Mouse (Mus musculus): ENCODE data around the gene Mcm6. TPM values are rescaled to one million over a fixed set of nuclear protein-coding genes. Genes with fewer than 3 reads are reported as not detected.

The Mcm6 gene
- polyA plus RNA-seq (2012; rRNA removed), result 76.2 and 96.6 TPM in 2 replicates

DNA sequence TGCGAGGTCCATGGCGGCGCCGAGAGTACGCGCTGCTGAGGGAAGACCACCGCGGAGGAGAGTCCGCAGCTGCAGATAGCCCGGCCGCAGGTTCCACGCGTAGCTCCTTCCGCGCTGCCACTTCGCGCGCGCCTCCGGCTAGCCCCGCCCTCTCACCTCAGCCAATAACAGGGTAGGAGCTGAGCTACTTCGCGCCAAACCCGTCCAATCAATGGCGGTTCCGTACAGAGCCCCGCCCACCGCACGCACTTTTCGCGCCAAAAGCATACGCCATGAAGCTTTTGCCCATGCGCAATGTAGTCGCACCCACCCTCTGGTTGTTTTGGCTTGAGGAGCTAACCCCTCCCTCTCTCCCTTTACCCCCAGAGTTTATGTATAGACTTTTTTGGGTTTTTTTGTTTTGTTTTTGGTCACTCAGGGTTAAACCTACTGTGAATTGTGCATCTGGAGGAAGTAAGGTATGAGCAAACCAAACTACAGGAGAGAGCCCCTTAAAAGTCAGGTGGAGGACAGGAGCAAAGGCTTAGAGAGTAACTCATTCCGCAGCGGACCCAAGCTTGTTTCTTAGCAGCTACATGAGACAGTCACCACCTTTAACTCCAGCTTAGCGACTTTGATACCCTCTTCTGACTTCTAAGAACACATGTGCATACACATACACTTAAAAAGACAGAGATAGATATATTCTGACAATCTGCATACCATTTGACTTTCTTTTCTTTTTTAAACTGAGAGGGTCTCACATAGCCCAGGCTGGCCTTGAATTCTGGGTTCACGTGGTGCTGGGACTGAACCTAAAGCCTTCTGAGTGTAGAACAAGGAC is at the start of gene Mcm6:
Gene Mcm6 (minus strand): TSS at position 111 of the 823 bp plus-strand sequence.
- 2% methylated on average over 38 of the region's 38 CpGs for WGBS
- Histone ChIP-seq H3K27ac (ENCODE audit: control insufficient read depth, insufficient read depth, low read length) (peak within 1 kb of the TSS; percentile 62), H3K36me3 (ENCODE audit: control insufficient read depth, insufficient read depth, low read length) (peaks cover 19% of the 10 kb centered on the region)

DNA sequence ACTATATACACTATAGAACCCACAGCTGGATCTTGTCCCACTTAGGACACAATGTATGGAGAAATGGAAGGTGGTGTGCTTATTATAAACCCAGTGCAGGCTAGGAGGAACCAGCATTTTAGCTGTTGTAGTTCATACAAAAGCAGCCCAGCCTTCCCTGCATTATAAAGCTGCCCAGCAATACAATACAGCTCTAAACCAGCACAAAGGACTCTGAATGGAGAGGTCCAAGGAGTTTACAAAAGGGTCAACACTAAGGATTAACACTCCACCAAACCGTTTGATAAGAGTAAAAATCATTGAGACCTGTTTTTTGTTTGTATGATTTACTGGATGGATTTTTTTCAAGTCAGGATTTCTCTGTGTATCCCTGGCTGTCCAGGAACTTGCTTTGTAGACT is 47.4 kb upstream of the Mcm6 start:
- 92% methylated on average over 1 of the region's 1 CpGs for WGBS
- no peak for TF ChIP-seq POLR2A (IDR thresholded peaks at IDR 0.05; ENCODE audit: control insufficient read depth, extremely low read depth, insufficient read depth, low read length, poor library complexity)
- TF ChIP-seq CTCF (IDR thresholded peaks at IDR 0.05; ENCODE audit: borderline replicate concordance, control insufficient read depth, extremely low read depth, insufficient read depth, low read length, poor library complexity), result no peak
- no peak for DNase-seq

More for the DNA sequence above, at the start of gene Mcm6:
- H3K4me3 ChIP-seq (ENCODE audit: control insufficient read depth, insufficient read depth, low read length), result peak within 1 kb of the TSS; percentile 79
- DNase-seq, result peak; percentile 97
- peaks cover 6% of the 10 kb centered on the region for H3K4me1 ChIP-seq (replicated peaks; ENCODE audit: control insufficient read depth, insufficient read depth, low read length)
- TF ChIP-seq POLR2A (IDR thresholded peaks at IDR 0.05; ENCODE audit: control insufficient read depth, extremely low read depth, insufficient read depth, low read length, poor library complexity), result 0 out of 2 replicates have a peak, but pooled peaks have one; percentile 45
- TF ChIP-seq CTCF (IDR thresholded peaks at IDR 0.05; ENCODE audit: borderline replicate concordance, control insufficient read depth, extremely low read depth, insufficient read depth, low read length, poor library complexity), result 0 out of 2 replicates have a peak, but pooled peaks have one; percentile 40
- no peaks in the 10 kb centered on the region for H3K27me3 ChIP-seq (ENCODE audit: control insufficient read depth, insufficient read depth, low read length)

GRCm38 (mm10) chr1:128405675-128406074 is 46.2 kb upstream of the Mcm6 start:
- H3K27ac ChIP-seq (ENCODE audit: control insufficient read depth, insufficient read depth, low read length), result no peak overlapping the region
- peaks cover 39% of the 10 kb centered on the region for H3K36me3 ChIP-seq (ENCODE audit: control insufficient read depth, insufficient read depth, low read length)
- TF ChIP-seq POLR2A (IDR thresholded peaks at IDR 0.05; ENCODE audit: control insufficient read depth, extremely low read depth, insufficient read depth, low read length, poor library complexity) (no peak), CTCF (IDR thresholded peaks at IDR 0.05; ENCODE audit: borderline replicate concordance, control insufficient read depth, extremely low read depth, insufficient read depth, low read length, poor library complexity) (no peak)
- 86% methylated on average over 1 of the region's 1 CpGs for WGBS
- H3K4me1 ChIP-seq (replicated peaks; ENCODE audit: control insufficient read depth, insufficient read depth, low read length), result no peaks in the 10 kb centered on the region
- no peak overlapping the region for H3K4me3 ChIP-seq (ENCODE audit: control insufficient read depth, insufficient read depth, low read length)
- H3K27me3 ChIP-seq (ENCODE audit: control insufficient read depth, insufficient read depth, low read length), result no peaks in the 10 kb centered on the region
- no peak for DNase-seq

More for the DNA sequence above, 47.4 kb upstream of the Mcm6 start:
- Histone ChIP-seq H3K27ac (ENCODE audit: control insufficient read depth, insufficient read depth, low read length) (no peak overlapping the region), H3K27me3 (ENCODE audit: control insufficient read depth, insufficient read depth, low read length) (no peaks in the 10 kb centered on the region), H3K4me3 (ENCODE audit: control insufficient read depth, insufficient read depth, low read length) (no peak overlapping the region), H3K36me3 (ENCODE audit: control insufficient read depth, insufficient read depth, low read length) (peaks cover 30% of the 10 kb centered on the region), H3K4me1 (replicated peaks; ENCODE audit: control insufficient read depth, insufficient read depth, low read length) (no peaks in the 10 kb centered on the region)

- DNase-seq, result no peak
- peaks cover 41% of the 10 kb centered on the region for H3K36me3 ChIP-seq (ENCODE audit: control insufficient read depth, insufficient read depth, low read length)
- TF ChIP-seq CTCF (IDR thresholded peaks at IDR 0.05; ENCODE audit: borderline replicate concordance, control insufficient read depth, extremely low read depth, insufficient read depth, low read length, poor library complexity), result no peak
- TF ChIP-seq POLR2A (IDR thresholded peaks at IDR 0.05; ENCODE audit: control insufficient read depth, extremely low read depth, insufficient read depth, low read length, poor library complexity), result no peak
- H3K27me3 ChIP-seq (ENCODE audit: control insufficient read depth, insufficient read depth, low read length), result no peaks in the 10 kb centered on the region
- no peak overlapping the region for H3K27ac ChIP-seq (ENCODE audit: control insufficient read depth, insufficient read depth, low read length)
- H3K4me3 ChIP-seq (ENCODE audit: control insufficient read depth, insufficient read depth, low read length), result no peak overlapping the region
- no peaks in the 10 kb centered on the region for H3K4me1 ChIP-seq (replicated peaks; ENCODE audit: control insufficient read depth, insufficient read depth, low read length)
- WGBS, result 90% methylated on average over 2 of the region's 2 CpGs
These were observed 45.6 kb upstream of the Mcm6 start for GRCm38 (mm10) chr1:128405041-128405481.

DNA sequence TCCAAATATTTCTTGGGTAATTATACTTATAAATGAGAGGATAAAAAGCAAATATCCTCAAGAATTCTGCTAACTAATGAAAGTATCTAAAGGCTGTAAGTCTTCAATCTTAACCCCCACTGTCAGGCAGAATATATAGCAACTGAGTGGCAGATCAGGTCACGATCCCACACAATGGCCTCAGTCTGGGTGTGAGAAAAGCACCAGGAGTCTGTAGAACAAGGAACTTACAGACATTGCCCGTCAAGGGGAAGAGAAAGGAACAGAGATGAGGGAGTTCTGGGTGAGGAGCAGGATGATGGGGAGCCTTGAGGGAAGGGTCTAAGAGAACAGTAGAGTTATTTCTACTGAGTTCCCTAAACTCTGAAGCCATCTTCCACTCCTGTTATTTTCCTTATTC is 41.5 kb upstream of the Mcm6 start:
- Histone ChIP-seq H3K27me3 (ENCODE audit: control insufficient read depth, insufficient read depth, low read length) (no peaks in the 10 kb centered on the region), H3K4me3 (ENCODE audit: control insufficient read depth, insufficient read depth, low read length) (no peak overlapping the region), H3K36me3 (ENCODE audit: control insufficient read depth, insufficient read depth, low read length) (peaks cover 55% of the 10 kb centered on the region), H3K4me1 (replicated peaks; ENCODE audit: control insufficient read depth, insufficient read depth, low read length) (no peaks in the 10 kb centered on the region), H3K27ac (ENCODE audit: control insufficient read depth, insufficient read depth, low read length) (no peak overlapping the region)
- 93% methylated on average over 2 of the region's 2 CpGs for WGBS
- DNase-seq, result no peak
- no peak for TF ChIP-seq POLR2A (IDR thresholded peaks at IDR 0.05; ENCODE audit: control insufficient read depth, extremely low read depth, insufficient read depth, low read length, poor library complexity)
- no peak for TF ChIP-seq CTCF (IDR thresholded peaks at IDR 0.05; ENCODE audit: borderline replicate concordance, control insufficient read depth, extremely low read depth, insufficient read depth, low read length, poor library complexity)

DNA sequence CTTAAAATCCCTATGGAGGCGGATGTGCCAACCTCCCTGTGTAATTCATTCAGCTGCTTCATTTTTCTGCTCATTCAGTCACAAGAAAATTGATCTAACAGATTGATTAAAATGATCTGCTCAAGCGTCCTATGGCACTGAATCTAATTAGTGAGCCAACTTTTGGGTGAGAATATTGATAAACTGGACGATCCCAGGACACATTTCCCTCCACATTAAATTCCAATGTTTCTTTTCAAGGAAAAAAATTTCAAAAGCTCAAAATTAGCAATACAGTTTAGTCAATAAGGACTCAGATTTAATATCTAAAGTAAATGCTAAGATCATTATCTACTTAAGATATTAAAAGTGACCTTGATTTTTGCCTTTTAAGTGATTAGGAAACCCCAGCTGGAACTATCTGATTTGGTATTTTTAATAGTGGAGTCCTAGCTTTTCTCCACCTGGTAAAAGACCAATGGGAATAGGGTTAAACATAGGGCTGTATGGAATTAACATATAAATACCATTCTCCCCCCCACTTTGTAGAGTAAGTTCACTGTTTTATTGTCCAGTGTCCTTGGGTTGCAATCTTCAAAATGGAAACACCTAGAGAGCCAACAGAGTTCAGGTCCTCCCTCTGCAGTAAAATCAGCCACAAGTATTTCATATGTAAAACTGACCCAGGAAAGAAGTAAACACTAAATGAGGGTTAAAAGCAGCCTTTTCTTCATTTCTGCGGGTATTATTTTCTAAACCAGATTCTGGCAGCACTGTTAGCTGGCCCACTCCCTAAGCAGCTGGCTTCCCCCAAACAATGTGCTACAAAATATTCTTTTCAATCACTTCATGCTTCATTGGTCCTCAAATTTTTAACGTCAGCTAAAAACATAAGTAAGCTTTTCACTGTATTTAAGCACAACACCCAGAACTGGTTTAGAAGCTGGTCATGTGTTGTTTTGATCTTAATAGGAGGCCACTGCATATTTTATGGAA is 40.8 kb upstream of the Mcm6 start:
- Histone ChIP-seq H3K27ac (ENCODE audit: control insufficient read depth, insufficient read depth, low read length) (no peak overlapping the region), H3K4me3 (ENCODE audit: control insufficient read depth, insufficient read depth, low read length) (no peak overlapping the region), H3K27me3 (ENCODE audit: control insufficient read depth, insufficient read depth, low read length) (no peaks in the 10 kb centered on the region), H3K36me3 (ENCODE audit: control insufficient read depth, insufficient read depth, low read length) (peaks cover 52% of the 10 kb centered on the region), H3K4me1 (replicated peaks; ENCODE audit: control insufficient read depth, insufficient read depth, low read length) (no peaks in the 10 kb centered on the region)
- no peak for TF ChIP-seq CTCF (IDR thresholded peaks at IDR 0.05; ENCODE audit: borderline replicate concordance, control insufficient read depth, extremely low read depth, insufficient read depth, low read length, poor library complexity)
- no peak for TF ChIP-seq POLR2A (IDR thresholded peaks at IDR 0.05; ENCODE audit: control insufficient read depth, extremely low read depth, insufficient read depth, low read length, poor library complexity)
- no peak for DNase-seq
- 91% methylated on average over 5 of the region's 5 CpGs for WGBS
